Mouse (Mus musculus): ENCODE data around the gene March9. TPM values are rescaled to one million over a fixed set of nuclear protein-coding genes. Genes with fewer than 3 reads are reported as not detected.
"Not testable (repeated sequence)": the region's sequence is repeated elsewhere in the genome, so short reads cannot be mapped to it uniquely, and the experiment has no call there.

The March9 gene
- polyA plus RNA-seq, 1 experiment from 2014 or later: 1.7 TPM

- H3K9me3 ChIP-seq: no peaks in the 10 kb centered on the region
- H3K27ac ChIP-seq: no peak overlapping the region
- peak overlapping the region; percentile 87 for H3K4me2 ChIP-seq
- H3K4me1 ChIP-seq: peaks cover 40% of the 10 kb centered on the region
- ATAC-seq (ENCODE audit: insufficient number of reproducible peaks, low FRiP score, low TSS enrichment, low read depth): peak; percentile 12; the same call in 1 of the 2 replicates
- H3K27me3 ChIP-seq: peaks cover 93% of the 10 kb centered on the region
- WGBS: 1% methylated on average over 31 of the region's 49 CpGs
- H3K36me3 ChIP-seq: no peaks in the 10 kb centered on the region
- H3K9ac ChIP-seq: peak overlapping the region; percentile 37
- peak overlapping the region; percentile 43 for H3K4me3 ChIP-seq
Measured at GRCm38 (mm10) chr10:127078677-127079575, 18.9 kb upstream of the March9 start.

- WGBS: 2% methylated on average over 11 of the region's 12 CpGs
- peak overlapping the region; percentile 43 for H3K4me3 ChIP-seq
- peaks cover 40% of the 10 kb centered on the region for H3K4me1 ChIP-seq
- H3K27ac ChIP-seq: no peak overlapping the region
- H3K9me3 ChIP-seq: no peaks in the 10 kb centered on the region
- peak overlapping the region; percentile 87; the same call in 1 of the 2 replicates for H3K4me2 ChIP-seq
- H3K36me3 ChIP-seq: no peaks in the 10 kb centered on the region
- H3K9ac ChIP-seq: no peak overlapping the region
- no peak for ATAC-seq (ENCODE audit: insufficient number of reproducible peaks, low FRiP score, low TSS enrichment, low read depth)
- H3K27me3 ChIP-seq: peaks cover 85% of the 10 kb centered on the region
Measured at GRCm38 (mm10) chr10:127078001-127078676, 18.2 kb upstream of the March9 start.

- 2% methylated on average over 10 of the region's 10 CpGs for WGBS
- Histone ChIP-seq H3K36me3 (no peaks in the 10 kb centered on the region), H3K4me3 (no peak overlapping the region), H3K27me3 (peaks cover 79% of the 10 kb centered on the region), H3K9me3 (no peaks in the 10 kb centered on the region), H3K9ac (no peak overlapping the region), H3K27ac (no peak overlapping the region), H3K4me1 (peaks cover 40% of the 10 kb centered on the region), H3K4me2 (no peak overlapping the region)
- no peak for ATAC-seq (ENCODE audit: insufficient number of reproducible peaks, low FRiP score, low TSS enrichment, low read depth)
Measured at GRCm38 (mm10) chr10:127077515-127077914, 17.5 kb upstream of the March9 start.

GRCm38 (mm10) chr10:127076082-127076481 is 16.1 kb upstream of the March9 start:
- WGBS: 27% methylated on average over 4 of the region's 4 CpGs
- H3K9me3 ChIP-seq: no peaks in the 10 kb centered on the region
- no peak overlapping the region for H3K9ac ChIP-seq
- H3K4me3 ChIP-seq: no peak overlapping the region
- no peak for ATAC-seq (ENCODE audit: insufficient number of reproducible peaks, low FRiP score, low TSS enrichment, low read depth)
- H3K27me3 ChIP-seq: peaks cover 64% of the 10 kb centered on the region
- H3K36me3 ChIP-seq: no peaks in the 10 kb centered on the region
- no peak overlapping the region for H3K4me2 ChIP-seq
- peaks cover 34% of the 10 kb centered on the region for H3K4me1 ChIP-seq
- H3K27ac ChIP-seq: no peak overlapping the region

GRCm38 (mm10) chr10:127075651-127076050 is 15.7 kb upstream of the March9 start:
- peaks cover 34% of the 10 kb centered on the region for H3K4me1 ChIP-seq
- 54% methylated on average over 8 of the region's 8 CpGs for WGBS
- H3K4me2 ChIP-seq: no peak overlapping the region
- peaks cover 60% of the 10 kb centered on the region for H3K27me3 ChIP-seq
- H3K9ac ChIP-seq: no peak overlapping the region
- no peaks in the 10 kb centered on the region for H3K9me3 ChIP-seq
- H3K4me3 ChIP-seq: no peak overlapping the region
- no peak overlapping the region for H3K27ac ChIP-seq
- ATAC-seq (ENCODE audit: insufficient number of reproducible peaks, low FRiP score, low TSS enrichment, low read depth): no peak
- no peaks in the 10 kb centered on the region for H3K36me3 ChIP-seq

GRCm38 (mm10) chr10:127075080-127075479 is 15.1 kb upstream of the March9 start, which contains the start of gene Agap2:
TSS of gene Agap2 (plus strand) at chr10:127075284.
- Histone ChIP-seq H3K4me2 (no peak within 1 kb of the TSS), H3K27ac (no peak within 1 kb of the TSS), H3K27me3 (peaks cover 54% of the 10 kb centered on the region), H3K4me1 (peaks cover 28% of the 10 kb centered on the region), H3K9ac (no peak within 1 kb of the TSS), H3K36me3 (no peaks in the 10 kb centered on the region), H3K4me3 (no peak within 1 kb of the TSS), H3K9me3 (no peaks in the 10 kb centered on the region)
- ATAC-seq (ENCODE audit: insufficient number of reproducible peaks, low FRiP score, low TSS enrichment, low read depth): no peak
- 54% methylated on average over 9 of the region's 9 CpGs for WGBS

GRCm38 (mm10) chr10:127073981-127074380 is 14.0 kb upstream of the March9 start:
- whole genome bisulfite sequencing: 92% methylated on average over 1 of the region's 1 CpGs
- ATAC-seq (ENCODE audit: insufficient number of reproducible peaks, low FRiP score, low TSS enrichment, low read depth): no peak
- Histone ChIP-seq H3K36me3 (no peaks in the 10 kb centered on the region), H3K27me3 (peaks cover 43% of the 10 kb centered on the region), H3K4me3 (no peak overlapping the region), H3K9me3 (no peaks in the 10 kb centered on the region), H3K9ac (no peak overlapping the region), H3K27ac (no peak overlapping the region), H3K4me1 (peaks cover 23% of the 10 kb centered on the region), H3K4me2 (no peak overlapping the region)

GRCm38 (mm10) chr10:127072969-127073368 is 13.0 kb upstream of the March9 start:
- 79% methylated on average over 2 of the region's 2 CpGs for WGBS
- ATAC-seq (ENCODE audit: insufficient number of reproducible peaks, low FRiP score, low TSS enrichment, low read depth); H3K27ac ChIP-seq; H3K36me3 ChIP-seq; H3K9ac ChIP-seq; H3K9me3 ChIP-seq; H3K4me2 ChIP-seq; H3K4me3 ChIP-seq: not testable (repeated sequence)
- peaks cover 26% of the 10 kb centered on the region for H3K4me1 ChIP-seq
- peaks cover 33% of the 10 kb centered on the region for H3K27me3 ChIP-seq

- H3K36me3 ChIP-seq: peaks cover 13% of the 10 kb centered on the region
- not testable (repeated sequence) for H3K4me3 ChIP-seq; H3K4me2 ChIP-seq; H3K9ac ChIP-seq; H3K9me3 ChIP-seq; H3K27ac ChIP-seq; ATAC-seq (ENCODE audit: insufficient number of reproducible peaks, low FRiP score, low TSS enrichment, low read depth)
- H3K27me3 ChIP-seq: peaks cover 26% of the 10 kb centered on the region
- 90% methylated on average over 4 of the region's 4 CpGs for WGBS
- H3K4me1 ChIP-seq: peaks cover 26% of the 10 kb centered on the region
Measured at GRCm38 (mm10) chr10:127072270-127072669, 12.3 kb upstream of the March9 start.

GRCm38 (mm10) chr10:127071203-127071602 is 11.2 kb upstream of the March9 start:
- H3K4me3 ChIP-seq: peak overlapping the region; percentile 68
- peaks cover 26% of the 10 kb centered on the region for H3K4me1 ChIP-seq
- H3K36me3 ChIP-seq: peaks cover 24% of the 10 kb centered on the region
- peak overlapping the region; percentile 74 for H3K4me2 ChIP-seq
- H3K9me3 ChIP-seq: no peaks in the 10 kb centered on the region
- H3K9ac ChIP-seq: peak overlapping the region; percentile 54
- H3K27me3 ChIP-seq: peaks cover 16% of the 10 kb centered on the region
- 73% methylated on average over 9 of the region's 9 CpGs for WGBS
- no peak for ATAC-seq (ENCODE audit: insufficient number of reproducible peaks, low FRiP score, low TSS enrichment, low read depth)
- no peak overlapping the region for H3K27ac ChIP-seq

GRCm38 (mm10) chr10:127070190-127071121 is 10.5 kb upstream of the March9 start, which contains the start of gene Tspan31:
TSS of gene Tspan31 (minus strand) at chr10:127070264.
- Histone ChIP-seq H3K27me3 (peaks cover 8% of the 10 kb centered on the region), H3K27ac (peak within 1 kb of the TSS; percentile 95), H3K36me3 (peaks cover 31% of the 10 kb centered on the region), H3K4me2 (peak within 1 kb of the TSS; percentile 74), H3K4me3 (peak within 1 kb of the TSS; percentile 68), H3K4me1 (peaks cover 30% of the 10 kb centered on the region), H3K9ac (peak within 1 kb of the TSS; percentile 54), H3K9me3 (no peaks in the 10 kb centered on the region)
- WGBS: 1% methylated on average over 36 of the region's 36 CpGs
- ATAC-seq (ENCODE audit: insufficient number of reproducible peaks, low FRiP score, low TSS enrichment, low read depth): peak; percentile 88

Data from limb, embryonic 15.5 days (tissue).